Mouse (Mus musculus): ENCODE measurements around the gene Dnajc5g. TPM values are rescaled to one million over a fixed set of nuclear protein-coding genes. Genes with fewer than 3 reads are reported as not detected.

The Dnajc5g gene
- polyA plus RNA-seq, 1 experiment from 2014 or later = not detected

DNA sequence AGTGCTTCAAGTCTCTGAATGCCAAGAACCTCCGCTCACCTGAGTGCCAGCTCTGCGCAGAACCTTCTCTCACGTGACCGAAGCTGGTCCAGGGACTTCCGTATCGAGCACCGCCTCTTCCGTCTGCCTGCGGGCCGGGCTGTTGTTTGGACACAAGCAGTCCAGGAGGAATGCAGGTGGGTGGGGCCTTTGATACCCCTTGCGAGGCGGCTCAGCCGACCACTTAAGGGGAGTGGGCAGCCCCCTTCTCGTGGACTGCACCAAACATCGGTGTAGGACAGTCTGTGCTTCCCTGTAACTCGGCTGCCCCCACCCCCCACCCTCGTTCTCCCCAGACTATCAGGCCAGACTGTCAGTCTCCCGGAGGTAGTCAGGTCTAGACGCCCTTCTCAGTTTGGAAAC is 48.1 kb downstream of the Dnajc5g start, which contains the start of gene Mpv17:
Mpv17 (minus strand) TSS at position 100 of the 402 bp plus-strand sequence.
- WGBS = under 1% methylated on average over 19 of the region's 19 CpGs
- ATAC-seq (ENCODE audit: low FRiP score, low read depth) = peak; percentile 96
- peak within 1 kb of the TSS; percentile 70 for H3K27ac ChIP-seq (replicated peaks)

More for the DNA sequence above, 48.1 kb downstream of the Dnajc5g start, which contains the start of gene Mpv17:
- Histone ChIP-seq H3K4me1 (replicated peaks) (peaks cover 16% of the 10 kb centered on the region), H3K4me3 (peak within 1 kb of the TSS; percentile 68), H3K36me3 (peaks cover 31% of the 10 kb centered on the region), H3K4me2 (peak within 1 kb of the TSS; percentile 66), H3K27me3 (no peaks in the 10 kb centered on the region), H3K9ac (peak within 1 kb of the TSS; percentile 70), H3K9me3 (no peaks in the 10 kb centered on the region)

Other genes starting within 250 kb of the Dnajc5g start
- 65.3 and 67.7 TPM in 2 replicates for gene Tmem214, start 238.3 kb upstream of the Dnajc5g start, polyA plus RNA-seq (2015; fragmentation: Nextera tagmentation; extraction: Ambion mirVana)
- 20.6 and 25.7 TPM in 2 replicates for gene Agbl5, start 217.6 kb upstream of the Dnajc5g start, polyA plus RNA-seq (2015; fragmentation: Nextera tagmentation; extraction: Ambion mirVana)
- gene Ost4, start 198.5 kb upstream of the Dnajc5g start, polyA plus RNA-seq (2015; fragmentation: Nextera tagmentation; extraction: Ambion mirVana) = 242 and 266 TPM in 2 replicates
- gene Emilin1, start 192.9 kb upstream of the Dnajc5g start, polyA plus RNA-seq (2015; fragmentation: Nextera tagmentation; extraction: Ambion mirVana) = 17.0 and 17.5 TPM in 2 replicates
- gene Khk, start 184.9 kb upstream of the Dnajc5g start, polyA plus RNA-seq (2015; fragmentation: Nextera tagmentation; extraction: Ambion mirVana) = 9.9 and 10.7 TPM in 2 replicates
- gene Cgref1, start 160.7 kb upstream of the Dnajc5g start, polyA plus RNA-seq (2015; fragmentation: Nextera tagmentation; extraction: Ambion mirVana) = 67.3 and 68.4 TPM in 2 replicates
- 103 and 124 TPM in 2 replicates for gene Preb, start 145.9 kb upstream of the Dnajc5g start, polyA plus RNA-seq (2015; fragmentation: Nextera tagmentation; extraction: Ambion mirVana)
- not detected in 2 replicates for gene Tcf23, start 137.6 kb upstream of the Dnajc5g start, polyA plus RNA-seq (2015; fragmentation: Nextera tagmentation; extraction: Ambion mirVana)
- 161 and 176 TPM in 2 replicates for gene Atraid, start 58.0 kb upstream of the Dnajc5g start, polyA plus RNA-seq (2015; fragmentation: Nextera tagmentation; extraction: Ambion mirVana)
- 26.1 and 26.3 TPM in 2 replicates for gene Slc5a6, start 57.4 kb upstream of the Dnajc5g start, polyA plus RNA-seq (2015; fragmentation: Nextera tagmentation; extraction: Ambion mirVana)
- 15.7 and 16.9 TPM in 2 replicates for gene Cad, start 51.5 kb upstream of the Dnajc5g start, polyA plus RNA-seq (2015; fragmentation: Nextera tagmentation; extraction: Ambion mirVana)
- 36.2 and 46.7 TPM in 2 replicates for gene Slc30a3, start 2.0 kb downstream of the Dnajc5g start, polyA plus RNA-seq (2015; fragmentation: Nextera tagmentation; extraction: Ambion mirVana)
- gene Trim54, start 10.4 kb downstream of the Dnajc5g start, polyA plus RNA-seq (2015; fragmentation: Nextera tagmentation; extraction: Ambion mirVana) = not detected in 2 replicates
- not detected in 2 replicates for gene Ucn, start 32.5 kb downstream of the Dnajc5g start, polyA plus RNA-seq (2015; fragmentation: Nextera tagmentation; extraction: Ambion mirVana)
- 54.0 and 60.1 TPM in 2 replicates for gene Mpv17, start 48.0 kb downstream of the Dnajc5g start, polyA plus RNA-seq (2015; fragmentation: Nextera tagmentation; extraction: Ambion mirVana)
- 1.6 and 2.7 TPM in 2 replicates for gene Gm29609, start 73.6 kb downstream of the Dnajc5g start, polyA plus RNA-seq (2015; fragmentation: Nextera tagmentation; extraction: Ambion mirVana)
- gene Gtf3c2, start 73.9 kb downstream of the Dnajc5g start, polyA plus RNA-seq (2015; fragmentation: Nextera tagmentation; extraction: Ambion mirVana) = 62.9 and 67.1 TPM in 2 replicates
- 115 and 118 TPM in 2 replicates for gene Snx17, start 86.9 kb downstream of the Dnajc5g start, polyA plus RNA-seq (2015; fragmentation: Nextera tagmentation; extraction: Ambion mirVana)
- 76.1 and 86.9 TPM in 2 replicates for gene Eif2b4, start 87.1 kb downstream of the Dnajc5g start, polyA plus RNA-seq (2015; fragmentation: Nextera tagmentation; extraction: Ambion mirVana)
- 16.2 and 17.4 TPM in 2 replicates for gene Zfp513, start 96.0 kb downstream of the Dnajc5g start, polyA plus RNA-seq (2015; fragmentation: Nextera tagmentation; extraction: Ambion mirVana)
- 171 and 182 TPM in 2 replicates for gene Ppm1g, start 114.4 kb downstream of the Dnajc5g start, polyA plus RNA-seq (2015; fragmentation: Nextera tagmentation; extraction: Ambion mirVana)
- gene Nrbp1, start 134.6 kb downstream of the Dnajc5g start, polyA plus RNA-seq (2015; fragmentation: Nextera tagmentation; extraction: Ambion mirVana) = 163 and 171 TPM in 2 replicates
- gene Gm9970, start 134.9 kb downstream of the Dnajc5g start, polyA plus RNA-seq (2015; fragmentation: Nextera tagmentation; extraction: Ambion mirVana) = 0.63 and 1.4 TPM in 2 replicates
- 2.6 and 3.6 TPM in 2 replicates for gene Krtcap3, start 145.4 kb downstream of the Dnajc5g start, polyA plus RNA-seq (2015; fragmentation: Nextera tagmentation; extraction: Ambion mirVana)
- gene Ift172, start 184.8 kb downstream of the Dnajc5g start, polyA plus RNA-seq (2015; fragmentation: Nextera tagmentation; extraction: Ambion mirVana) = 31.5 and 40.0 TPM in 2 replicates
- gene Fndc4, start 189.8 kb downstream of the Dnajc5g start, polyA plus RNA-seq (2015; fragmentation: Nextera tagmentation; extraction: Ambion mirVana) = 103 and 114 TPM in 2 replicates
- 0.19 and 0.24 TPM in 2 replicates for gene Gckr, start 191.2 kb downstream of the Dnajc5g start, polyA plus RNA-seq (2015; fragmentation: Nextera tagmentation; extraction: Ambion mirVana)

All from hindbrain, embryonic 15.5 days (tissue).